Mouse (Mus musculus): Measurements from ENCODE around the gene Gigyf2. TPM values are rescaled to one million over a fixed set of nuclear protein-coding genes. Genes with fewer than 3 reads are reported as not detected.

The Gigyf2 gene
- total and polyA plus RNA-seq, 3 experiments = 26.7 to 139 (median 93.3) TPM

DNA sequence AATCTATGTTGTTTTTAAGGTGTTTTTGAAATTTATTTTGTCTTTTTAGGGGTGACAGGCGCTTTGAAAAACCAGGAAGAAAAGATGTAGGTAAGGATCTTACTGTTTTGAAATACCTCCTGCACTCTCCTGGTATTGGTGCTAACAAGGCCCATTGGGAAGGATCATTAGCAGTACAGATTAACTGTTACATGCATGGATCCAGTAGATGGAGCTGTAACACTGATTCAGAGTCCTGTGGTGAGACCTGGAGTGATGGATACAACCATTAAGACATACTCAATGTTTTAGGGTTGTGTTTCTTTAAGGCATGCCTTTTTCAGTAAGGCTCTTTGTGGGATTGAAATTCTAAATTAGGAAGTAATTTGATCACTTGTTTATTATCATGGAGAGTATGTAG lies 53.1 kb downstream of the Gigyf2 start:
- Histone ChIP-seq H3K27me3 (ENCODE audit: insufficient read depth, low read length) (no peaks in the 10 kb centered on the region), H3K4me1 (ENCODE audit: insufficient read depth, low read depth, low read length) (peaks cover 2% of the 10 kb centered on the region; the same call in 1 of the 2 replicates), H3K36me3 (replicated peaks) (peaks cover 76% of the 10 kb centered on the region), H3K9me3 (replicated peaks) (no peaks in the 10 kb centered on the region), H3K4me3 (ENCODE audit: low read depth, low read length) (no peak overlapping the region)
- DNase-seq (ENCODE audit: low spot score) = no peak
- no peak for ATAC-seq (ENCODE audit: extremely low read depth, insufficient number of reproducible peaks, low FRiP score, poor library complexity, severe bottlenecking)
- TF ChIP-seq POLR2AphosphoS5 (IDR thresholded peaks at IDR 0.05; ENCODE audit: insufficient replicate concordance, low read depth, low read length) (no peak), CTCF (IDR thresholded peaks at IDR 0.05; ENCODE audit: low read depth, low read length) (no peak), TAL1 (conservative IDR thresholded peaks at IDR 0.05; ENCODE audit: low read depth, low read length) (no peak), GATA2 (IDR thresholded peaks at IDR 0.05; ENCODE audit: borderline replicate concordance, low read depth, low read length) (no peak), GATA1 (IDR thresholded peaks at IDR 0.05; ENCODE audit: borderline replicate concordance, low read length) (no peak)

DNA sequence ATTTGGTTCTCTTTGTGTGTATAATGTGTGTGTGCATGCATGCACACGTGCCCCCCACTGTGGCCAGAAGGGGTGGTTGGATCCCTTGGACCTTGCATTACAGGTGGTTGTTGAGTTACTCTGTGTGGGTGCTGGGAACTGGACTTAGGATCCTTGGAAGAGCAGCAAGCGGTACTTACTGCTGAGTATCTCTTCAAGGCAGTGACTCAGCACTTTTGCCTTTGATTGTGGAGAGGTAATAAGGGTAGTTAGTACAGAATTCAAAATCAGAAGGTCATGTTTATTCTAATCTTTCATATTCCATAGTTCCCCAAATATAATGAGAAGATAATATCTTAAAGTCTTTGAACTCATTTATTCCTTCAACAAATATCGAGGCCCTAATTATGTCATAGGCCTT lies 54.4 kb downstream of the Gigyf2 start:
- no peak; the same call in 1 of the 2 replicates for ATAC-seq (ENCODE audit: extremely low read depth, insufficient number of reproducible peaks, low FRiP score, poor library complexity, severe bottlenecking)
- Histone ChIP-seq H3K4me3 (ENCODE audit: low read depth, low read length) (no peak overlapping the region), H3K27me3 (ENCODE audit: insufficient read depth, low read length) (no peaks in the 10 kb centered on the region), H3K9me3 (replicated peaks) (no peaks in the 10 kb centered on the region), H3K4me1 (ENCODE audit: insufficient read depth, low read depth, low read length) (peaks cover 2% of the 10 kb centered on the region; the same call in 1 of the 2 replicates), H3K36me3 (replicated peaks) (peaks cover 69% of the 10 kb centered on the region)
- TF ChIP-seq CTCF (IDR thresholded peaks at IDR 0.05; ENCODE audit: low read depth, low read length) (no peak), GATA2 (IDR thresholded peaks at IDR 0.05; ENCODE audit: borderline replicate concordance, low read depth, low read length) (no peak), TAL1 (conservative IDR thresholded peaks at IDR 0.05; ENCODE audit: low read depth, low read length) (no peak), GATA1 (IDR thresholded peaks at IDR 0.05; ENCODE audit: borderline replicate concordance, low read length) (no peak), POLR2AphosphoS5 (IDR thresholded peaks at IDR 0.05; ENCODE audit: insufficient replicate concordance, low read depth, low read length) (no peak)
- DNase-seq (ENCODE audit: low spot score) = no peak

GRCm38 (mm10) chr1:87386436-87387092 lies 59.8 kb downstream of the Gigyf2 start:
- ATAC-seq (ENCODE audit: extremely low read depth, insufficient number of reproducible peaks, low FRiP score, poor library complexity, severe bottlenecking) (no peak), DNase-seq (ENCODE audit: low spot score) (no peak)
- Histone ChIP-seq H3K36me3 (replicated peaks) (peaks cover 65% of the 10 kb centered on the region), H3K9me3 (replicated peaks) (0 out of 2 replicates have a peak, but pooled peaks cover 2% of the 10 kb centered on the region), H3K4me3 (ENCODE audit: low read depth, low read length) (no peak overlapping the region), H3K4me1 (ENCODE audit: insufficient read depth, low read depth, low read length) (no peaks in the 10 kb centered on the region; the same call in 1 of the 2 replicates), H3K27me3 (ENCODE audit: insufficient read depth, low read length) (no peaks in the 10 kb centered on the region)
- TF ChIP-seq GATA1 (IDR thresholded peaks at IDR 0.05; ENCODE audit: borderline replicate concordance, low read length) = no peak

GRCm38 (mm10) chr1:87393444-87394195 lies 66.8 kb downstream of the Gigyf2 start:
- Histone ChIP-seq H3K36me3 (replicated peaks) (peaks cover 44% of the 10 kb centered on the region), H3K9me3 (replicated peaks) (no peaks in the 10 kb centered on the region)
- no peak for ATAC-seq (ENCODE audit: extremely low read depth, insufficient number of reproducible peaks, low FRiP score, poor library complexity, severe bottlenecking)

DNA sequence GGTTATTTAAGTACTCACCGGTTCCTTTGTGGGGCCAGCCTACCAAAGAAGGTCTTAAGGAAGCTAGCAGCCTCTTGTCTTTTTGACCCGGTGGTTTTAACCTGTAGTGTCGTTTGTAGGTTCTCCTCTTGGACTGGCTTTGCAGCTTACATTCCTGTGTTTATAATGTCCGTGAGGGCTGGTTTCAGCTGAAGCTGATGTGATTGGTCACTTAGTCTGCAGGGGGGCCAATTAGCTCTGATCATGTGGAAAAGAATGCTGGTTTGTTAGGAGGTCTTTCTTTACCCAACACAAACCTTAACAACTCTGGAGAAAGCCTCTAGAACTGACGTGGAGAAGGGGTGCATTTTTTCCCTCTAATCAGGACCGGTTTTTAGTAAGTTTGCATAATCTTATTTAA lies 67.8 kb downstream of the Gigyf2 start, which contains the start of gene Kcnj13:
Gene Kcnj13, minus strand, starts transcription at position 136 of the 400 bp plus-strand sequence.
- TF ChIP-seq POLR2AphosphoS5 (IDR thresholded peaks at IDR 0.05; ENCODE audit: insufficient replicate concordance, low read depth, low read length) (no peak), GATA1 (IDR thresholded peaks at IDR 0.05; ENCODE audit: borderline replicate concordance, low read length) (no peak), GATA2 (IDR thresholded peaks at IDR 0.05; ENCODE audit: borderline replicate concordance, low read depth, low read length) (no peak), CTCF (IDR thresholded peaks at IDR 0.05; ENCODE audit: low read depth, low read length) (no peak), TAL1 (conservative IDR thresholded peaks at IDR 0.05; ENCODE audit: low read depth, low read length) (no peak)
- DNase-seq (ENCODE audit: low spot score) = no peak
- no peaks in the 10 kb centered on the region for H3K27me3 ChIP-seq (ENCODE audit: insufficient read depth, low read length)
- peaks cover 38% of the 10 kb centered on the region for H3K36me3 ChIP-seq (replicated peaks)
- ATAC-seq (ENCODE audit: extremely low read depth, insufficient number of reproducible peaks, low FRiP score, poor library complexity, severe bottlenecking) = no peak
- H3K4me3 ChIP-seq (ENCODE audit: low read depth, low read length) = no peak within 1 kb of the TSS
- no peaks in the 10 kb centered on the region for H3K9me3 ChIP-seq (replicated peaks)
- H3K4me1 ChIP-seq (ENCODE audit: insufficient read depth, low read depth, low read length) = no peaks in the 10 kb centered on the region

More at GRCm38 (mm10) chr1:87393444-87394195, 66.8 kb downstream of the Gigyf2 start:
- TF ChIP-seq GATA2 (IDR thresholded peaks at IDR 0.05; ENCODE audit: borderline replicate concordance, low read depth, low read length) (no peak), CTCF (IDR thresholded peaks at IDR 0.05; ENCODE audit: low read depth, low read length) (no peak), GATA1 (IDR thresholded peaks at IDR 0.05; ENCODE audit: borderline replicate concordance, low read length) (no peak), POLR2AphosphoS5 (IDR thresholded peaks at IDR 0.05; ENCODE audit: insufficient replicate concordance, low read depth, low read length) (no peak), TAL1 (conservative IDR thresholded peaks at IDR 0.05; ENCODE audit: low read depth, low read length) (no peak)
- Histone ChIP-seq H3K27me3 (ENCODE audit: insufficient read depth, low read length) (no peaks in the 10 kb centered on the region), H3K4me1 (ENCODE audit: insufficient read depth, low read depth, low read length) (no peaks in the 10 kb centered on the region), H3K4me3 (ENCODE audit: low read depth, low read length) (no peak overlapping the region)
- no peak for DNase-seq (ENCODE audit: low spot score)

DNA sequence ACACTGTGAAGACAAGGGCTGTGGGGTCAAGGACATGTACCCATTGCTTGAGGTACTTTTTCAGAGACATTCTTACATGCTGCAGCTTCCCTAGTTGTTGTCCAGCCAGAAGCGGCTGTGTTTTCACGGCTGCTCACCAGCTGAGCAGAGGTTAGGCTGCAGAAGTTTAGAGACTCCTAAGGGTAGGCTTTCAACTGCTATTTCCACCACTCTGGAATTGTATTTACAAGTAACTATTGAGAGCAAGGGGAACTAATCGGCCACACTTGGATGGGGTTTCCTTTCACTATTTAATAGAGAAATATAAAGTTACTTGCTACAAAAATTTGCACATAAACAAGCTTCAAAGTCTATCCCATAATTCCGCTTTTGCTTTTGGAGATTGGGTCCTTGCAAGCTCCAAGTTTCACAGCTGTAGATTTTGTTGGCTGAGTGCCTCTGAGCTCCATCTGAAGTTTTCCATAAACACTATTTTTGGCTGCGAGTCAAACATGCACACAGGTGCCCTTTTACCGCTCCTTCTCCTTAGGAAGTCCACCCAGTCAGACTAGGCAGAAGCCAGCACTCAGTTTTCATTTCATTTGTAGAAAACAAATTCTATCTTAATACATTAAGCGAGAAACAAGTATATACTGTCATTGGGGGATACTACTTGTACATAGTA lies 70.3 kb downstream of the Gigyf2 start:
- Histone ChIP-seq H3K36me3 (replicated peaks) (peaks cover 30% of the 10 kb centered on the region), H3K4me1 (ENCODE audit: insufficient read depth, low read depth, low read length) (no peaks in the 10 kb centered on the region; the same call in 1 of the 2 replicates), H3K9me3 (replicated peaks) (no peaks in the 10 kb centered on the region), H3K4me3 (ENCODE audit: low read depth, low read length) (no peak overlapping the region), H3K27me3 (ENCODE audit: insufficient read depth, low read length) (no peaks in the 10 kb centered on the region)
- TF ChIP-seq CTCF (IDR thresholded peaks at IDR 0.05; ENCODE audit: low read depth, low read length) (no peak), GATA1 (IDR thresholded peaks at IDR 0.05; ENCODE audit: borderline replicate concordance, low read length) (no peak), POLR2AphosphoS5 (IDR thresholded peaks at IDR 0.05; ENCODE audit: insufficient replicate concordance, low read depth, low read length) (no peak), GATA2 (IDR thresholded peaks at IDR 0.05; ENCODE audit: borderline replicate concordance, low read depth, low read length) (no peak), TAL1 (conservative IDR thresholded peaks at IDR 0.05; ENCODE audit: low read depth, low read length) (no peak)
- ATAC-seq (ENCODE audit: extremely low read depth, insufficient number of reproducible peaks, low FRiP score, poor library complexity, severe bottlenecking) = no peak
- no peak for DNase-seq (ENCODE audit: low spot score)
